Mouse (Mus musculus): ENCODE measurements around the gene Zfp668.

Gene Zfp668

DNA sequence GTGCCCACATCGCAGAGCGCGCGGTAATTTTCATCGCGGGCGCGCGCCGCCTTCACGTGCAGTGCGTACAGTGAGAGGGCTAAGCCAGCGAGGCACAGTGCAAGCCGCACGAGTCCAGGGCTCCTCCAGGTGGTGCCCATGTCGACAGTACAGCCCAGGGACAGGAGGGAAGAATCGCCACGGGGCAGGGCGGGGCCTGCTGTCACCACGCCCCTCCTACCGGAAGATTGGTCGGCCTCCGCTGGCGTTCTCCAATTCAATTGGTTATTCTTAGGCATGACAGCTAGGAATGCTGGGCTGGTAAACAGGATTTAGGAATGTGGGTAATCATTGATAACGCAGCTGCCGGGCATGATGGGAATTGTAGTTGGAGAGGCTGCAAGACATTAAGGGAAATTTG, 18.8 kb upstream of the Zfp668 start, which contains the start of the genes Gm21974 and Vkorc1:
Gene Gm21974, minus strand, starts transcription at position 13 of the 400 bp plus-strand sequence.
Gene Vkorc1, minus strand, starts transcription at position 176 of the 400 bp plus-strand sequence.
- DNase-seq (ENCODE audit: low read depth, low spot score): peak; percentile 92

DNA sequence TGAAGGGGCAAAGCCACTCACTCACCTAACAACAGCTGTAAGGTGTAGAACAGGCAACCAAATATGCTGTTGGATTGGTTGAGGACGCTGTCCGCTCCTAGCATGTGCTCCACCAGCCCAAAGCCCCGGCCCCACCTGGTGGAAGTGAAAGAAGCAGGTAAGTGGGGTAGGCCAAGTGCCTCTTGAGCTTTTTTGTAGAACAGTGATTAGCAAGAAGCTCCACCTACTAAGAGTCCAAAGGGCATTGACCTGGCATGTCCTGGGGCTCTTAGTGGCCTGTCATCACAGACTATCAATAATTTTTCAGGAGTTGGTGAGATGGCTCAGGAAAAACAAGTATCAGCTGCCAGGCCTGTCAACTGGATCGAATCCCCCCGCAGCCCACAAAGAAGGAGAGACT, 17.9 kb upstream of the Zfp668 start:
- DNase-seq (ENCODE audit: low read depth, low spot score): no peak

DNA sequence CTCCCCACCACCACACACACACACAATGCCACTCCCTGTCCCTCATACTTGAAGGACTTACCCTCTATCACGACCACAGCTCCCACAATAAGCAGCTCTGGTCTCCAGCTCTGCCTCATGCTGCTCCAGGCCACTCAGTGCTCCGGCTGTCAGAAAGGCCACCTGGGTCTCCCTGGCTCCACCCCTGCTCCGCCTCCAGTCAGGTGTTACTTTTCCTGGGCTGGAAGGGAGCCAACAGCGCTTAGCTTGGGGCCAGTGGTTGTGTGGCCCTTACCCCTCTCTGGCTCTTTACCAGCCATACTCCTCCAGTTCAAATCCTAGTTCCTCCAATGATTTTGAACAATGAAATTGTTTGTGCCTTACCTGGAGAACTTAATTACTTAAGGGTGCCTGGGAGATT, 14.2 kb upstream of the Zfp668 start, which contains the start of gene Prss53:
Gene Prss53, minus strand, starts transcription at position 173 of the 400 bp plus-strand sequence.
- no peak for DNase-seq (ENCODE audit: low read depth, low spot score)

DNA sequence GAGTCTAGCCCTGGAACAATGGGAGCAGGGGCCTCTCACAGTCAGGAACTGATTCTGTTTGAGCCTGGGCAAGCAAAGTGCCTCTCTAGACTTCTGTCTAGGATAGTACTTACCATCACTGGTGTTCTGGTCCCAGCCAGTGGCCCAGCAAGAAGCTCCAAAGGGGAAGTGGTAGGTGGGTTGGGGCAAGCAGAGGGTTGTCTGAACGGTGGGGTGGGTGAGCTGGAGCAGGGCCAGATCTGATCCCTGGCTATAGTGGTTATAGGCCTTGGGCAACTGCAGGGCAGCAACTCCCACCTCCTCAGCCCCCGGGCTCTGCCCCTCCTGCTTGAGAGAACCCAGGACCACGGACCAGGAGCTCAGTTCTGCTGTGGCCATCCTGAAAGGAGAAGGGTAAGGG, 12.2 kb upstream of the Zfp668 start:
- DNase-seq (ENCODE audit: low read depth, low spot score): no peak

DNA sequence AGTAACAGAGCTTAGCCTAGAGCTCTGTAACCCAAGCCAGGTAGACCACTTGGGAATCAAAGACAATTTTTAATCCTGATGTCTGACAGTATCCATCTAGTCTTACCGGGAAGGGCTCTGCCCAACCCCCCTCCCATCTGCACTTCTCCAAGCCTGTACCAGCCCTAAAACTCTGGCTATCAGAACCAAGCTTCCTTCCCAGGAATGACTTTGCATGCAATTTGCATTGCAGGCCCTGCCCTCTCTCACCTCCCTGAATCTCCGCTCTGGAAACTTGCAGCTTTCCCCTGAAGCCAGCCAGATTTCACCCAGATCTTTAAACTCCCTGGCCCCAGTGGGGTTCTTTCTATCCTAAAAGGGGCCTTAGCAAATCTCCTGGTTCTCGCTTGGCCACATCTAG, 11.2 kb upstream of the Zfp668 start:
- no peak for DNase-seq (ENCODE audit: low read depth, low spot score)

DNA sequence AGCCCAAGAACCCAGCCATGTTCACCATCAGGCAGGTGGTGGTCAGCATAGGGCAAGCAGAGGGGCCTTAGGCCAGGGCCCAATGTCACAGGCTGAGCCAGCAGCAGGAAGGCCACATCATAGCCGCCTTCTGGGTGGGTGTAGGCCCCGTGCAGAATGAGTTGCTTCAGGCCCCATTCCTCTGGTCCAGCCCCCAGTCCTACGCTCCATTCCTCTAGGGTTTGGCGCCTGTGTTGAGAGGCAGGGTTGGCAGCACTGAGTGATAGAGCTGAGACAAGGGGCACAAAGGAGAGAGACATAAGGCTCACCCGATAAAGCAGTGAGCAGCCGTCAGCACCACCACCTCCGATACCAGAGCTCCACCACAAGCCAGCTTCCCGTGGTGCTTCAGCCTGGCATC, 10.6 kb upstream of the Zfp668 start:
- no peak for DNase-seq (ENCODE audit: low read depth, low spot score)

DNA sequence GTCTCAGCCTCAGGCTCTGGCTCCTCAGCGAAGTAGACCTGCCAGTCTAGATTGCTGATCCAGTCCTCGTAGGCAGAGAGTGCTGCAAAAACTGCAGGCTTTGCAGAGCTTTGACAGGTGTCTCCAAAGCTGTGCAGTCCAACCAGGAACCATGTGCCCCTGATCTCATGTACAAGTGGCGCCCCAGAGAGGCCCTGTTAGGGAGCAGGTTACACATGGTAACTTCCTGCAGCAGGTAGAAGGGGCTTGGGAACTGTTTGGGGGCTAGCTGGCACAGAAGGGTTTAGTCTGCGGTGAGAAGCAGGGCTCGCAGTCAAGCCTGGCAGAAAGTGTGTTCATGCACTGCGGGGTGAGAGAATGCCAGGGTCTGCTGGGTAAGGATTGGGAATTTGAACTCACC, 9.9 kb upstream of the Zfp668 start:
- no peak for DNase-seq (ENCODE audit: low read depth, low spot score)

DNA sequence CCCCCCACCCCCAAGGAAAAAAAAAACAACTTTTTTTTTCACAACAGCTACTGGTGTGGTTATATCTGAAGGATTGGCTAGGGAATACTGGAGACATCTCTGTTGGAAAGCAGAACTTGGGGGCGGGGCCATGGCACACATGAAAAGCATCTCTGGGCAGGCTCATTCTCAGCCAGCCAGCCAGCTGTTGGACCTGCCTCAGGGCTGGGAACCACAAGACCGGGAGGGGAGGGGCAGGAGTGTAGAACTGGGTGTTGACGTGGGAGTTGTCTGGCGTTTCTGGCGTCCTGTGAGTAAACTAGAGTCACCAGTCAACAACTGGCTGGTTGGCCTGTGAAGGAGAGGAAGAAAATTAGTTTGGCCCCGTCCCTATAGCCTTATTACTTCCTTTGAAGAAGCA, 9.3 kb upstream of the Zfp668 start:
- DNase-seq (ENCODE audit: low read depth, low spot score): no peak

DNA sequence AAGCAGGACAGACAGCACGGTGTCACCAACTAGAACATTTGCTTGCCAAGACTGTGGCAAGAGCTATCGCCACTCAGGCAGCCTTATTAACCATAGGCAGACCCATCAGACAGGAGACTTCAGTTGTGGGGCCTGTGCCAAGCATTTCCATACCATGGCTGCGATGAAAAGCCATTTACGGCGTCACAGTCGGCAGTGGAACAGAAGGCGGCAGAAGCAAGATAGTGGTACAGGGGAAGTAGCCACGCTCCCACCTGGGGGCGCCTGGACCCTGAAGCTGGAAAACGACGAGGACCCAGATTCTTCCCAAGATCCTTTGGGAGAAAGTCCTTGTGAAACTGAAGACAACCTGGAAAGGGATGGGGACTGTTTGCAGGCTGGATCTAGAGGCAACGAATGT, 3.8 kb upstream of the Zfp668 start:
- no peak for DNase-seq (ENCODE audit: low read depth, low spot score)

DNA sequence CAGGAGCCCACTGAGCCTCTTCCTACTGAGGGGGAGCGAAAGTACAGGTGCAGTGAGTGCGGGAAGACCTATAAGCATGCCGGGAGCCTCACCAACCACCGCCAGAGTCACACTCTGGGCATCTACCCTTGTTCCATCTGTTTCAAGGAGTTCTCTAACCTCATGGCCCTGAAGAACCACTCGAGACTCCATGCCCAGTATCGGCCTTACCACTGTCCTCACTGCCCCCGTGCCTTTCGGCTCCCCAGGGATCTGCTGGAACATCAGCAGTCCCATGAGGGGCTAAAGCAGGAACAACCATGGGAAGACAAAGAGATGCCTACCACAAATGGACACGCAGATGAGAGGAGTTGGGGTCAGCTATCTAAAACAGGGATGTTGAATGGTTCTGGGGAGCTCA, 2.7 kb upstream of the Zfp668 start:
- DNase-seq (ENCODE audit: low read depth, low spot score): no peak

DNA sequence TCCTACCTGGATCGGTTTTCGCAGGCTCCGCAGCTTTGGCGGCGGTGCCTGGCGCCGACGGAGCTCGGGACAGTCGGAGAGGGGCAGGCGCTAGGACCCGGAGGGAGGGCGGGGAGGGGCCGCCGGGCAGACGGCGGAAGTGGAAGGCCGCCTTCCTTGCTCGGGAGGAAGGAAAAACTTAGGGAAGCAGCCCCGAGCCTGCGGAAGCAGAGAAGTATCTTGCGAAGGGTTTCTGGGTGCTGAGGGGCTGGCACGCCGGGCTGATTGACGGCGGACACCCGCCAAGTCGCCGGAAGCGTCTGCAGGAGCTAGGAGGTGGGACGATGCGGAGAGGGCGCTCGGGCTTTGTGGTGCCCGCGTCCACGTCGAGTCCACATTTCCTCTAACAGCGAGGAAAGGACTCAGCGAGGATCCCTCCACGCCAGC, 574 bp downstream of the Zfp668 start, which contains the start of gene Zfp646:
Gene Zfp646, plus strand, starts transcription at position 181 of the 426 bp plus-strand sequence.
- peak; percentile 88 for DNase-seq (ENCODE audit: low read depth, low spot score)

DNA sequence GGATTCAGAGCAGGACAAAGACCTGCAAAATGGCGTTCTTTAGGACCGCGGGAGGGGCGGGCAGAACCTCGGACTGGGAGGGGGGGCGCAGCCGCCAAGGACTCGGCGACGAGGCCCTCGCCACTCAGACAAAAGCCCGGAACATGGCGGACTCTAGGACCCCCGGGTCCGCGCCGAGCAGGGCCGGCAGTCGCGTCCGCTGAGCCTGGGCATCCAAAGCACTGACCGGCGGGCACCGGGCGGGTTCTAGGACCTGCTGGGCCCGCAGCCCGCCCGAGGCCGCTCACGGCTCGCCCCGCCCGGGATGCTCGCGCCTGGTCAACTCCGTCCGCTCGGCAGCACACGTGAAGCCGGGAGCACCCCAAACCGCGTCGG, 1.0 kb downstream of the Zfp668 start:
- DNase-seq (ENCODE audit: low read depth, low spot score): peak; percentile 89

DNA sequence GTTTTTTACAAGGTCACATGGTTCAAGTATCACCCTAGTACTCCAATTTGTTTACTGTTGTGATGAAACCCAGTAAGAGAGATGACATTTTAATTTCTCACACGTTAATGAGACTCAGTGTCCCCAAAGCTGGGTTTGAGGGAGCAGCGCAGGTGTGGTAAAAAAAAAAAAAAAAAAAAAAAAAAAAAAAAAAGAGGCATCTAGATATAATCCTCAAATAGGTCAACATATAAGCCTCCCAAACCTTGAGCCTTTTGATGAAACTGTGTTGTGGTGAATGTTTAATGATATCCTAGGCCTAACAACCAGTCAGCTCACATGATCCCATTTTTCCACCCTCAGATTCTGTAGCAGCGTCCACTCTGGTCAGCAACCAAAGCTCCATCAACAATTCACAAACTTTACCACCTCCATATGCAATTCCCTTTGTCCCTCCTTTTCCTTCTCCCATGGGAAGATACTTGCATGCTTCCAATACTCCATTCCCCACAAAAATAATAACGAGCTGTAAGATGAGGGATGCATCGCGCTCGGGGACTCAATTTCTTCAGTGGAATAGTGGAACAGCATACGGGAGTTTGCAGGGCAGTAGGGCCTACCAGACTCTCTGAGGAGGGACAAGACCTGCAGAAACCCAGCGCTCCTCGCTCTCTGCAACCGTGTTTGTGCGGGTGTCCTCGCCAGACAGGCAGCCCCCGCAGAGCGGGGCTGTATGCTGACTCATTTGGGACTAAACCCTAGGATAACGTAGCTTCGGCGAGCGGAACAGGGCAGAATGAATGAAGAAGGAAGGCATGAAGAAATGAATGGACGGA, 1.6 kb downstream of the Zfp668 start:
- DNase-seq (ENCODE audit: low read depth, low spot score): no peak

DNA sequence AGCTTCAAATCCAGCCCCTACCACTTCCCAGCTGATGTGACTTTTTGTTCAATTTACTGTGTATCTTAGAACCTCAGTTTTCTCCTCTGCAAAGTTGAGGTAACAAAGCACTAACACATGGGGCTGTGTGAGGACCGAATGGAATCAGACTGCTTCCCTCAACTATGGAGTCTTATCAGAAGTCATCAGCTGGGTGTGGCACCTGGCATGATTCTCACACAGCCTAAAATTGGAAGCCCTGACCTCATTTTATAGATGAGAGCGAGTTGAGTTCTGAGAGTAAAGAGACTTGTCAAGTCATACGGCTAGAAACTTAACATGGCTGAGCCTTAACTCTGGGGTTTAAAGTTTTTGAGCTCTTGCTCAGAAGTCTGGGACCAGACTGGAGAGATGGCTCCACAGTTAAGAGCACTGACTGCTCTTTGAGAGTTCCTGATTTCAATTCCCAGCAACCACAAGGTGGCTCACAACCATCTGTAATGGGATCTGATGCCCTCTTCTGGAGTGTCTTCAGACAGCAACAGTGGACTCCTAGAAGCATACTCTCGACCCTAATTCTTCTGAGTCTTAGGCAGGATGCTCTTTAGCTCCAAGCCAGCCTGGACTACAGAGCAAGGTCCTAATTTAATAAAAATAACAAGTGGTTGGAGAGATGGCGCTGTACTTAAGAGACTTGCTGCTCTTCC, 6.3 kb downstream of the Zfp668 start:
- no peak for DNase-seq (ENCODE audit: low read depth, low spot score)

DNA sequence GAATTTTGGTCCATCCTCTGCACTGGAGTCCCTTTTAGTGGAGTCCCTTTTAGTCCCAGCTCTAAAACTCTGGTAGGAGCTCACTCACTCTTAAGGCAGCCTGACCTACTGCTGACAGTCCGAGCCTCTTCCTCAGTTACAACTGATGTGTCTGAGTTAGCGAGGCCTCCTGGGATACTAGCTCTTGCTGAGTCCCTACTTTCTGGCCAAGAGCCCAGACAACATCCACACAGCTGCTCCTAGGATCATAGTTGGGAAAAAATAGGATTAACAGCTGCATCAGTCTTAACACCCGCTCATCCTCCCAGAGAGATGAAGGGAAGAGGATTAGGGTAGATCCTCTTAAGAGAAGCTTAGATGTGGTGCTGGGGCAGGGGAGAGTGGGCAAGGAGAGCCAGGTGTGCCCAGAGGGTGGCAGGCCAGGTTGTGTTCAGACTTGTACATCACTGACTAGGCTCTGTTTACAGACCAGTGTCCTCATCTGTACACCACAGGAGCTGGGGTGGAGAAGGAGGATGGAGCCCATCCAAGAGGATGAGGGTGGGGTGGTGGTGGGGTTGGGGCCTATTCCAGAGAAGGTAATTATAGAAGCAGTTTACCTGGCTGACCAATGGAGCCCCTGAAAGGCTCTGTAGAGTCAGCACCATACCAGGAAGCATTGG, 7.3 kb downstream of the Zfp668 start:
- no peak for DNase-seq (ENCODE audit: low read depth, low spot score)

DNA sequence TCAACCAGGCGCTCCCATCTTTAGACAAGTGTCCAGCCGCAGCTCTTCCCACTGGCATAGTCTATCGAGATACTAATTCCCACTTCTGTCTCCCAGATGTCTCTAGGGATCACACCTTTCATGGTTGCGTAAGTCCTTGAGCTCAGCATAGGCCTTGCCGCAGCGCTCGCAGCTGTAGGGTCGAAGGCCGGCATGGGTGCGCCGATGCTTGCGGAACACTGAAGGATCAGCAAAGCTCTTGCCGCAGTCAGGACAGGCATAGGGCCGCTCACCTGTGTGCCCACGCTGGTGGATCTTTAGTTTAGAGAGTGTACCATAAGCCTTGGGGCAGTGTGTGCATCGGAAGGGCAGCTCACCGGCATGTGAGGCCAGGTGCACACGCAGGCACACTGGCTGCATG, 9.0 kb downstream of the Zfp668 start:
- no peak for DNase-seq (ENCODE audit: low read depth, low spot score)

DNA sequence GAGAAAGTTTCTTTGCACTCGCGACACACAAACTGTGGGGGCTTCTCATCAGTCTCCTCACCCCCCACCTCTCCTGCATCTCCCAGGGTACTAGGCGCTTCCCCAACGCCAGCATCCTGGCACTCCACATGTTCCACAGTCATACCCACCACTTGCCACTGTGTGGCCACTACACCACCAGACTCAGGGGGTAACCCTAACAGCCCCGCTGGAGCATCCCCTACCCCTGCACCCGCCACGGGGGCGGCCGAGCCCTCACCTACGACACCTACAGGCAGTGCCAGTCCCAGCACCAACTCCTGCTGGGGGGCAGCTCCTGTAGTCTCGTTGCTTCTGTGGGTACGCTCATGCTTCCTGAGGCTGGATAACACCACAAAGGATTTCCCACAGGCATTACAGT, 10.2 kb downstream of the Zfp668 start:
- no peak for DNase-seq (ENCODE audit: low read depth, low spot score)

DNA sequence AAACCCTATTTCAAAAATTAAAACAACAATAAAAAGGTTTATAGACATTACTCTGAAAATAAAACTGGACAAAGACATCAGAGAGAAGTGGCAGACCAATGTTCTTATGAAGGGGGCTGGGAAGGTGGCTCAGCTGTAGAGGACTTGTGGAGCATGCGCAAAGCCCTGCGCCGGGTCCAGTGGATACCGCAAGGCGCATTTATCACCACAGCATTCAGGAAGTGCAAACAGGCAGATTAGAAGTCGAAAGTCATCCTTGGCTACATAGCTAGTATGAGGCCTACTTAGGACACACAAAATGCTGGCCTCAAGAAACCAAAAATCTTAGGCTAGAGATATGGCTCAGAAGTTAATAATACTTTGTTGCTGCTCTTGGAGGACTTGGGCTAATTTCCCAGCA, 18.4 kb downstream of the Zfp668 start:
- DNase-seq (ENCODE audit: low read depth, low spot score): no peak

DNA sequence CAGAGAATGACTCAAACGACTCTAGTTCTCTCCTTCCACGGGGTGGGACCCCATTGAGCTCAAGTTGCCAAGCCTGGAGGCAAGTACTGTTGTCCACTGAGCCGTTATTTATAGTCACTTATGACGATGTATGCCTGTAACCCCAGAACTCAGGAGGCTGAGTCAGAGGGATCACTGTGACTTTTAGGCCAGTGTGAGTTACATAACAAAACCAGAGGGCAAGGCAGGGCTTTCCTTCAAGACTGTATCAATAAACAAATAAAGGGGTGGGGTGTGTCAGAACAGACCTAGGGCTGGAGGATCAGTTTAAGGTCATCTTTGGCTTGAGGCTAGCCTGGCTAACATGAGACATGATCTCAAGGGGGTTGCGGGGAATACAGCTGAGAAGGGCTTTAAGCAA, 25.7 kb downstream of the Zfp668 start:
- DNase-seq (ENCODE audit: low read depth, low spot score): no peak

DNA sequence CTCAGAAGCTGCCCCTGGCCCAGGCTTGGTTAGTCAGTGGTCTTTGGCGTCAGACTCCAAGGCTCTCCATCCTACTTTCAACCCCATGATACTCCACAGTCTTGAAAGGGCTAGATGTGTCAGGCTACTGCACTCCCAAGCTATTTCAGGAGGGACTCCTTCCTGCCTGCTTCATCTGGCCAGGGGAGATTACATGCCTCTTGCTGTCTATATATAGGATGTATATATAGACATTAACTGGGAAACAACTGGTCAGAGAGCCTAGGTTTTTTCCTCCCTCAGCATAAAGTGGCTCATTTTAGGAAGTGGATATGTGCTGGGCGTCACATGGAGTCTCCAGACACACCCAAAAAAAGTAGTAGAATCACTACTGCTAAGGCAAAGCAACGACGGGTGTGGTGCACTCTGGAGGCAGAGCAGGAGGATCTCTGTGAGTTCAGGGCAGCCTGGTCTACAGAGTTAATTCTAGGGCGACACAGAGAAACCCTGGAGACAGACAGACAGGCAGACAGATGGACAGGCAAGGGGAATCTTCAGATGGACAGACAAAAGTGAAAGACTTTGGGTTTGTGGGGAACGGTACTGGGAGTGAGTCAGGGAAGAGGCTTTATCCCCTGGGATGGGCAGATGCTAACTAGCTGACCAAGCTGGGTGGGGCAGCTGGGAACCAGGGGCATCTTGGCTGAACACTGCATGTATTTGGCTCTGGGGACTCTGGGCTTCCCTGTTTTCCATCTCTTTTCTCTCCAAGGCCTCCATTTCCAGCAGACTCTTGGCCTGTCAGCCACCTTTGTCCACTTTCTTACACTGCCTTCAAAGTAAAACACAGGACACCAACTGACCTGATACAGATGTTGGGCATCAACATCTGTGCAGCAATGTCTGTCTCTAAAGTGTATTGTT, 26.4 kb downstream of the Zfp668 start:
- DNase-seq (ENCODE audit: low read depth, low spot score): no peak

DNA sequence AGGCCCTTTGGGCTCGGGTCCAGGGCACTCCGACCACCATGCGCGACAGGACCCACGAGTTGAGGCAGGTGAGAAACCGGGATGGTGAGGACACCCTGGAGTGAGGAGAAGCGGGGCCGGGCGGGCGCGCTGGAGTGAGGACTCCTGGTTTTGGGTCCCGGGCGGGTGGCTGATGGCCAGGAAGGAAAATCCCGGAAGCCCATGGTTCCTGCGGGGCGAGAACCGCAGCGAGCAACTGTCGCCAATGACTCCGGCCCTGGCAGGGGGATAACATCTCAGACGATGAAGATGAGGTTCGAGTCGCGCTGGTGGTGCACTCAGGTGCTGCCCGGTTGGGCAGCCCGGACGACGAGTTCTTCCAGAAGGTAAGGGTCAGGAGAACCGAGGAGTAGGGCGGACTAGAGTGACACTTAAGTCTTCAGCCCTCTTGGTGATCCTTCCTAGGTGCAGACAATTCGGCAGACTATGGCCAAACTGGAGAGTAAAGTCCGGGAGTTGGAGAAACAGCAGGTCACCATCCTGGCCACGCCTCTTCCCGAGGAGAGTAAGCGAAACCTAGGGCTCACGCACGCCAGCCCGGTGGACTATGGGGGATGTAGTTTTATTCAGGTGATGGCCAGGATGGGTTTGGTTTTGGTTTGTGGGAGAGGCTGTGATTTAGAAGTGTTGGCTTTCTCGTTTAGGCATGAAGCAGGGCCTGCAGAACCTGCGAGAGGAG, 34.5 kb downstream of the Zfp668 start:
- DNase-seq (ENCODE audit: low read depth, low spot score): peak; percentile 89
